Mouse (Mus musculus): ENCODE measurements around the gene Urad.

Gene Urad

DNA sequence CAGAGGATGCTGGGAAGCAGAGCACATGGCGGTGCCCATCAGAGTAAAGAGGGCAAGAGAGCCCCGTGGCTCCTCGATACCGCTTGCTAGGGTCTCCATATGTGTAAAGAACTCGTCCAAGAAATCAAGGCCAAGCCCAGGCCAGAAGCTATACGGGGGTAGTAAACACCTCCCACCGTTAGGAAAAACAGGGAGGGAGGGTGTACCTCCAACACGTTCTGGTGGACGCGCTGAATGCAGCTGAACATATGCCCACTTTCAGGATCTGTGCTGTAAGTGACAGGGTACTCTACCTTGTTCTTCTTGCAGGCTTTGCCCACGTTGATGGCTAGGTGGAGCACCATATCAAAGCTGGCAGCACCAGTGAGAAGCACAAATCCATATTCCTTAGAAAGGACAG, 3.7 kb upstream of the Urad start:
- DNase-seq (ENCODE audit: low spot score in 2 of 2): no peak

DNA sequence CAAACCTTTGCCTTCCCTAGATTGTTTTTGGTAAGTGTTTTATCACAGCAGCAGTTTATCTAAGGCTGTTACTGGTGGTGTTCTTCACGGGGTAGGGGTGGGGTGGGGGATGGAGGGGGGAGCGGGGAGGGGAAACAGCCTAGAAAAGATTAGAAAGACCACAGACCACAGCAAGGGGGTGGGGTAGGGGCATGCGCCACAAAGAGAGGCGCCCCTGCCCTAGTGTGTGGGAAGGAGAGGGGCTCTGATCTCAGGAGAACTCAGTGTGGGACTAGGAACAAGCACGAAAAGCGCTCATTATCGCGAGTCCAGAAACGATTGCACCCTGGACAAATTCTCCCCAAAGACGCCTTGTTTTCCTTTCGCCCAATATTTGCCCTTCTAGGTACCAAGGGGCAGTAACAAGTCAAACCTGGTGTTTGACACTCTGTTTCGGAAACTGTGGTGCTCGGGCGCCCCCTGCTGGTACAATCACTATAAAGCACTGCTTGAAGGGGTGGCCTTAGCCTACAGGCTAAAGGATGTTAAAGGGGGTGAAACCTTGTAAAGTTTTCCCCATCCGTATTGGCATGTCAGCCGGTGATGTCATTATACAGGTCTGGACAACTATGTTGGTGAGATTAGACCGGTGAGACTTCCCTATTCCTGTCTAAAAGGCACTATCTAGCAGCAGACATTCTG, 1.1 kb upstream of the Urad start:
- DNase-seq (ENCODE audit: low spot score in 2 of 2): peak in 1 of 2 experiments; percentile 76

DNA sequence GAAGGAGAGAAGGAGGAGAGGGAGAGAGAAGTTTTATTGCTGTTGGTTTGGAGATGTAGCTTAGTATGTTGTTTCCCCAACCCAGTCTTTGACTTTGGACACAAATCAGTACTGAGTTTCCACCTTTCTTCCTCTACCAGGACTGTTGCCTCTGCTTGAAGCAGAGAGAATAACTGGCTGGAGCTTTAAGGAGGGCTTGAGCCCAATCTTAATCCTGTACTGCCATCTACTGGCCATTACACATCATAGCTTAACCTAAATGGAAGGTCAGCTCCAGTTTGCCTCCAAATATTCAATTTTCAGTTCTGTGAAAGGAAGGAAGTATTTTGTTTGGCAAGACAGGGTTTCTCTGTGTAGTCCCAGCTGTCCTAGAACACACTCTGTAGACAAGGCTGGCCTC, 2.6 kb downstream of the Urad start:
- DNase-seq (ENCODE audit: low spot score in 2 of 2): no peak

DNA sequence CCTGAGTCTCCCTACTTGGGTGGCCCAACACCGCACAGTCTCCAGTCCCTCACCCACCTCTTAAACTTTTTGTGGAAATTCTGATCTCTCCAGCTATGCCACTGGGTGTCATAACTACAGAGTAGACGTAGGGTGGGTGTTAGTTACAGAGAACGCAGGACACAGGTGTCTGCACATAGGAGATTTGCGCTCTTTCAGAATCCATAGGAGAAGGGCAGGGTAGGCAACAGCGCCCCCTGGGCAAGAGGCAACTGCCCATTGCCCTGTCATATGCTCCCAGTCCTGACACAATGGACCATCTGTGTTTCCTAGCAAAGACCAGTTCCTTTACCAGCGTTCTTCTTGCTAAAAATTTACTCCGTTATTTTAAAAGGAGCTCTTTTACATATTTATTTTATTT, 4.2 kb downstream of the Urad start:
- no peak for DNase-seq (ENCODE audit: low spot score in 2 of 2)

DNA sequence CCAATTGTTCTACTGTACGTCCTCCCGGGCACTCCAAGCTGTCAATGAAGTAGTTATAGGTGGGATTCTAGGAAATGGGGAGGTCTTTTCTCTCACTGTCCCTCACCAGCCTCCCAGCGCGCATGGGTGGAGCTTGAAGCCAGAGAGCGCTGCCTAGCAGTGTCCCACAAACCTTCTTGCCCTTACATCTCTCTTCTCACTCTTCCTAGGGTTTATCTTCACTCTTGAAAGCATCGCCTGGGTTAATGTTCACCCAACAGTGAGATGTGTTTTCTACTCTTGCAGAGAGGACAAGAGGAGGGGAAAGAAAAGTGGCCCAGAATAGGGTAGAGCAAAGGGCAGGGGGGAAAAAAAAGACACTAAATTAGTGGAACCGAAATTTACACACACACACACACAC, 4.9 kb downstream of the Urad start:
- no peak for DNase-seq (ENCODE audit: low spot score in 2 of 2)

DNA sequence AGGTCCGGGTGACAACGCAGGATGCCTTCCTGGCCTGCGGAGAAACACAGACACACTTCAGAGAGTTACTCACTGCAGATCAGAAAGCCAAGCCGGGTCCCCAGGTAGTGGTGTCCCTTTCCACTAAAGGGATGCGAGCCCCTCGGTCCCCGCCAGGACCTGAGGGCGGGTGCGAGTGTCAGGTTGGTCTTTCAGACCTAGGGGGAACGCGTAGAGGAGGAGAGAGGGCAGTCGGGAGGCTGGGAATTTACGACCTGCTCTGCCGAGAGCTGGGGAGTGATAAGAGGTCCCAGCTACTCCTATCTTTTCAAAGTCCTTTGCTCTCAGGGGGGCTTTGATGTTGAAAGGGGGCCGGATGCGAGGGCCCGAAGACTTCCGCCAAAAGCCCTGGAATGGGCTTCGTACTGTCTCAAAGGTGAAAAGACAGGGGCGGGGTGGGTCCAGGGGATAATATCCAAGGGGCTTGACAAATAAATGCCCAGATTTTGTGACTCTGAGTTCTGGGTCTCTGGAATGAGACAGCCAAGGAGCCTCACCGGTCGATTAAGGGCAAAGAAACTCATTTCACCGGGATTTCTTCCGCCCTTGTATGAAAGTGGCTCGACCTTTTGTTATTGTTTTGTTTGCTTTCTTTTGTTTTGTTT, 6.7 kb downstream of the Urad start:
- no peak for DNase-seq (ENCODE audit: low spot score in 2 of 2)

DNA sequence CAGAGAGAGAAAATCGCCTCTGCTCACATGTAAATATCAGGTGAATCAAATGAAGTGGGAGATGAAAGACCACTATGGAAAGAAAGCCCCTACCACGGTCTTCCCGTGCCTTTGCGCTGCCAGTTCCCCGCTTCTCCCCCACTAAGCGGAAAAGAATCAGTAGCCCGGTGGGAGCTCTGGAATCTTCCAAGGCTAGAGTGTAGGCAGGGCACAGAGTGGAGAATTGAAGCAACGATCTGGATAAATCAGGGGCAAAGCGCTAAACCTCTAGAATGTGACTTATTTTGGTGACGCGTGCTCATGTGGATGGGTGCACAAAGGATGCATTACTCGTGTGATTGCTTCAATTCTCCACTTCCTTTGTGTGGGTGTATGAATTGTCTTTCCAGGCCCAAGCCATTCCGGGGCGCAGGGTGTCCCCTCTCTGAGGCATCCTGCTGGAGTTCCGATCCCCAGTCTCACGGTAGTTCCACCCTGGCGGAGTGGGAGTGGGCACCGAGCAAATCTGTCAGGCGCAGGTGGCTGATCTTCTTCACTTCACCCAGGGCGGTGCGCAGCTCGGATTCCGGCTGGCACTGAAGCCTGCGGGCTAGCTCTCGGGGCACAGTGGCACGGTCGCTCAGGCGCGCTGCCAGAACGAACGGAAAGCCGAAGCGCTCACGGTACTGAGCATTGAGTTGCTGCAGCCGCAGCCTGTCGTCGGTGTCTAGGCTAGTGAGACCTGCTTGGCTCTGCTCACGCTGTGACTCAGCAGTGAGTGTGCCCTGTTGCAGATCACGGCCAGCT, 7.4 kb downstream of the Urad start:
- no peak for DNase-seq (ENCODE audit: low spot score in 2 of 2)

GRCm38 (mm10) chr5:147312830-147313685, 9.2 kb downstream of the Urad start:
- DNase-seq (ENCODE audit: low spot score in 2 of 2): no peak

DNA sequence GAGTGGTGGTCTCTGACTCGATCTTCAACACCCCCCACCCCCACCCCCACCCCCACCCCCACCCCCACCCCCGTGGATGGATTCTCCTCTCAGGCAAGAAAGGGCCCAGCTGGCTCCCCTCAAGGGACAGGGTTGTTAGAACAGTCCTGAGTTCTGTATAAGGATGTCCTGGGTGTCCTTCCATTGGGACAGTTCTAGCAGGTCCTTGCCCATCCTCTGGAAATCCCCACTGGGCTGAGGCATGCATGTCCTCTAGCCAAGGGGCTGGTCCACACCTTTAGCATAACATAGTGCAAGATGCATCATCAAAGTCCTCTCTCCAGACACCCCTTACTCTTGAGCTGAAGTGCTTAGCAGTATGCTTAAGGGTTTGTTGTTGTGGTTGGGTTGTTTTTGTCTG, 12.5 kb downstream of the Urad start:
- DNase-seq (ENCODE audit: low spot score in 2 of 2): no peak

GRCm38 (mm10) chr5:147308451-147308850, 13.8 kb downstream of the Urad start:
- no peak for DNase-seq (ENCODE audit: low spot score in 2 of 2)

GRCm38 (mm10) chr5:147307398-147307785, 14.8 kb downstream of the Urad start:
- DNase-seq (ENCODE audit: low spot score in 2 of 2): no peak

GRCm38 (mm10) chr5:147306638-147307397, 15.4 kb downstream of the Urad start, which contains the start of gene Cdx2:
Gene Cdx2 (minus strand): TSS chr5:147307270.
- no peak for DNase-seq (ENCODE audit: low spot score in 2 of 2)

DNA sequence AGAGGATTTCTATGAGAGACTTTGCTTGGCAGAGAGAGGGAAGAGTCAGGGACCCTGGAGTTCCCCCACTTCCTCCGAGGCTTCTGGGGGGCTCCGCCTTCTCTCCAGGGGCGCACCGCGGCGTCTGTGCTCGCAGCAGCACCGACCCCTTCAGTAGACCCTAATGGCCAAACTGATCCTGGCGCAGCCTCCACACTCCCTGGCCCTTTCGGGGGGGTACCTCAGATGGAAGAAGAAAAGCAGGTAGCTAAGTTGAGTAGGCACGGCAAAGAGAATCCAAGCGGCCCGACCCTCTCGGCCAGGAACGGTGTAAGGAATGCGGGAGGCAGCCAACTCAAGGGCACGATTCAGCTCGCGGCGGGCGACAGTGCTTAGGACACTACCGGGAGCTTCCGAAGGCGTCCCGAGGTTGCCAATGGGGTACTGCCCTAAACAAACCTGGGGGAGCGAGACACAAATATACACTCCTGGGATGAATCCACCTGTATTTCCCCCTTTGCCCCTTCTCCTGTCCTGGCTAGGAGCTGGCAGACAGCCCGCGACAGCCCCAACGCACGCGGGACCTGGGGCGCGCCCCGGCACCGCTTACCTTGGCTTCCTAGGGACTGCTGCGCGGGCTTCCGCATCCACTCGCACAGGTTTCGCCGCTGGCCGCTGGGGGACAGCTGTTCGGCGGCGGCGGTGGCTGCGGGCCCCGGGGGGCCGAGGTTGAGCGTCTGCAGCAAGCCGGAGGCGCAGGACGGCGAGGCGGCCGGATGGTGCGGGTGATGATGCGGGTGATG, 16.2 kb downstream of the Urad start:
- DNase-seq (ENCODE audit: low spot score in 2 of 2): no peak

GRCm38 (mm10) chr5:147305166-147305565, 17.1 kb downstream of the Urad start:
- no peak for DNase-seq (ENCODE audit: low spot score in 2 of 2)

DNA sequence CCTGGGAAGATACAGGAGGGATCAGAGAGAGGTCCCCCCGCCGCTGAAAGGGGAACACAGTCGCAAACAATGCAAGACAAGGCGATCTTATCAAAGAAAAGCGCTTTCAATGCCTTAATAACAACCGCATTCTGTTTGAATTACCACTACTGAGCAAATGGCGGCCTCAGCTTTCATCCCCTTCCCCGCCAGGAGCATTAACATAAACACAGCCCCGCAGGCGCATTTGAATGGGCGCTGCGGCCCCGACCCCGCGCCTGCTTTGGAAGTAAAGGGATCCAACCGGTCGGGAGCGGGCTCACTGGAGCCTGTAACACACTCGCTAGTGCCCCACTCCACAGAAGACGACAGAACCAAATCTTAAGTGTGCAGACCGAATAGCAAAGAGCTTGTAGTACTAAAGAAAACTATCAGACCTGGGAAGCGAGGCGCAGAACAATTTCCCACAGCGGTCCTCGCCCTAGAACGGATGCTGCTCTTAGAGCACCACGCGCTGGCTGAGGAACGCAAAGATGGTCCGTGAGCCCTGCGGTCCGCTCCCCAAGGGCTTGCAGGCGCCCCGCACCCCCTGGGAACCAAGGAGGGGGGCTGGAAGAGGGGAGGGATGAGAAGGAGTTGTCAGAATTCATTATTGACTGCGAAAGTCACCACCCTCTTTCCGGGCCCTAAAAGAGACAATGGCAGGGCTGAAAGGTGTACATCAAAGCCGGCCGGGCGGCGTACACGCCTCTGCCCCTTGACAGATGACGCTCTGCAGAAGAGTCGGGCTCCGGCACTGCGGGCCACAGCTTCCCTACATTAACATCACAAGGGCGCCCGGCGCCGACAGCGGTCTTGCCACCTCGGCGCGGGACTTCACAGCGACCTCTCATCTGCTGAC, 17.7 kb downstream of the Urad start:
- DNase-seq (ENCODE audit: low spot score in 2 of 2): no peak

DNA sequence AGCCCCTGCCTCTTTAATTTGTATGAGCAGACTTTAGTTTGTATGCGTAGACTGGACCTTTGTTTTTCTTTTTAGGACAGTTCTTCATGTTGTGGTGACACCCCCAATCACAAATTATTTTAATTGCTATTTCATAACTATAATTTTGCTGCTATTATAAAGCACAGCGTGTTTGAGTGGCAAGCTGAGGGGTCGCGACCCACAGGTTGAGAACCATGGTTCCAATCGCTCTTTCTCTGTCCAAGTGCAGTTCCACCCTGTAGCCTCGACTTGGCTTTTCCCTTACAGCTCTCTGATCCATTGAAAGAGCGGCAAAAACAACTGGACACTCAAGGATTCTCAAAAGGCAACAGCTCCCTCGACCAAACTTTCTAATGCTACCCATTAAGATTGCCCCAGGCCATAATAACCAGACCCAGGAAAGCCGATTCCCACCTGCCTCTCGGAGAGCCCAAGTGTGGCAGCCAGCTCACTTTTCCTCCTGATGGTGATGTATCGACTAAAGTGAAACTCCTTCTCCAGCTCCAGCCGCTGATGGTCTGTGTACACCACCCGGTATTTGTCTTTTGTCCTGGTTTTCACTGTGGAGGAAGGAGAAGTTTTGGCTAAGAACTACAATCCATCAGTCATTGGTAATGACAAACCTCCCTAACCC, 19.4 kb downstream of the Urad start:
- no peak for DNase-seq (ENCODE audit: low spot score in 2 of 2)

- DNase-seq (ENCODE audit: low spot score in 2 of 2): no peak
These were observed 20.1 kb downstream of the Urad start for GRCm38 (mm10) chr5:147302141-147302540.

DNA sequence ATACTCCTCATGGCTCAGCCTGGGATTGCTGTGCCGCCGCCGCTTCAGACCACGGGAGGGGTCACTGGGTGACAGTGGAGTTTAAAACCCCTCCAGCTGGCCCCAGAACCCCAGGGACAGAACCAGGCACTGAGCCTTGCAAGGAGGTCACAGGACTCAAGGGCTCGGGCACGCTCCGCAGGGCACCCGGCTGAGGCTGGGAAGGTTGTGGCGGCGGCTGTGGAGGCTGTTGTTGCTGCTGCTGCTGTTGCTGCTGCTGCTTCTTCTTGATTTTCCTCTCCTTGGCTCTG, 20.5 kb downstream of the Urad start:
- DNase-seq (ENCODE audit: low spot score in 2 of 2): no peak
